Mouse (Mus musculus): ENCODE results near the gene Nf1. TPM values are rescaled to one million over a fixed set of nuclear protein-coding genes. Genes with fewer than 3 reads are reported as not detected.

Nf1 gene
- total RNA-seq, 2 experiments from 2014 or later, result 46.6 to 49.1 TPM

DNA sequence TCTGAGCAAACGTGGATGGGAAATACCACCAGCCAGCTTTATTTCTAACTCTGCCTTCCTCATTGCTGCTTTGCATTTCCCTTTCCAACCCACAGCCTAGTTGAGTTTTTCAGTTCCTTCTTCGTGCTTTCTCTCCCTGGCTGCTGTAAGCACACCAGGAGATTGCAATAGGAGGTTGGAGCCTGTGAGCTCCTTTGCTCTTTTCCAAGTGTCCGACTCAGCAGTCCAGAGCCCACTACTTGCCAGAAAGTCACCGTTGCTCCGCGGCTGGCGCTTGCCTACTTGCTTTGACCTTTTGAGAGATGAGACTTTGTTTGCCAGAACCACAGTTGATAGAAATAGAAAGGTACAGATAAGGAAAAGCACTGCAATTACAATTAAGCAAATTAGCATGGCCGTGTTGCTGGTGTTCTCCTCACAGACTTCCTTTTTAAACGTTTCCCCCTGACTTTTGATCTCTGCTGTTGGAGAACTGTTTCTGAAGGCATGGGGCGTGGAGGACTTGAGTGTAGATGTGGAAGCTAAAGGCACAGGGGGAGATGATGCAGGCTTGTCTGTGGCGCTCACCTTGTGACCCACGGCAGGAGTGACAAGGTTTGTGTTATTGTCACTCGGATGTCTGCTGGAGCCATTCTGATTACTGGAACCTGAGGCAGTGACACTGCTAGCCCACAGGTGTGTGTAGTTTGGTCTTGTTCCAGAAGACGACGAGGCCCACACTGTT, 187.7 kb downstream of the Nf1 start:
- no peak for DNase-seq (ENCODE audit: low spot score in 2 of 2)

DNA sequence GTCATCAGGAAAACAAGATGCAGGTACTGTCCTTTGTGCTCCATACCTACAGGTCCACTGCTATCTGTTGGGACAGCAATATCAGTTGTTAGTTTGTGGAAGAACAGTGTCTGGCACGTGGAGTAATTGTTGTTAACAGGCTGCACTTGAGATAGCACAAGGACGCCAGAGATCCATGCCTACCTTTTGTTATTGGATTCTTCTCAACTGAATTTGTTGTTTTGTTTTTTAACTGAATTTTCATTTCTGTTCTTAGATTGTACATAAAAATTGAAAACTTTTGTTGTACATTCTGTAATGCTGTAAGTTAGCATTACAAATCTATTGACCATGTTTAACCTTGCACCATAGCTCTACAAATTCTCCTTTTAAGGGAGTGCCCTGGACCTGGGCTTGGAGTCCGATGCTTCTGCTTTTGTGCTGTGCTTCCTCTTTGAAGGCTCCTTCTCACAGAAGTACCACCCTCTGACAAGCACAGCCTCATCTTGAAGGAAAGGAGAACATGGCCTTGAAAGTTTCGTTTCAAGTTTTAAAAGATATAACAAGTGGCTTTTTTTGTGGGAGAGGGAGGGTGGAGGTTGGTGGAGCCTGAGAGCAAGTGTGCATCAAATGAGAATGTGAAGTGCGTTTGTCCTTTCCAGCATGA, 188.4 kb downstream of the Nf1 start:
- no peak for DNase-seq (ENCODE audit: low spot score in 2 of 2)

DNA sequence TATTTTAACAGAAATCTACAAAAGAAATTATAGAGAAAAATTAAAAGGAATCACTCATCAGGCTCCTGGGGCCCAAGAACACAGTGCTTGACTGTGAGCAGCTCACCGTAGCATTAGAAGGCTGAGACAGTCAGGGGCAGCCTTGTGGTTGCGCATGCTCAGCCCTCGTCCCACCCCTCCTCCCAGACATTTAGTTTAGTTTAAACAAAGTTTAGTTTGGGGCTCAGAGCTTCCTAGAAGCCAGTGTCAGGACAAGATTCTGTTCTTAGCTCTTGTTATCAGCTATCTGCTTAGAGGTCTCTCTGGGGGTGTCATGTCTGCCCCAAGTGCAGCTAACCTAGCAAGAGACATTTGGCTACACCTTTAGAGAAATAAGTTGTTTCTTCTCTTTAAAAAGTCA, 189.1 kb downstream of the Nf1 start:
- no peak for DNase-seq (ENCODE audit: low spot score in 2 of 2)

DNA sequence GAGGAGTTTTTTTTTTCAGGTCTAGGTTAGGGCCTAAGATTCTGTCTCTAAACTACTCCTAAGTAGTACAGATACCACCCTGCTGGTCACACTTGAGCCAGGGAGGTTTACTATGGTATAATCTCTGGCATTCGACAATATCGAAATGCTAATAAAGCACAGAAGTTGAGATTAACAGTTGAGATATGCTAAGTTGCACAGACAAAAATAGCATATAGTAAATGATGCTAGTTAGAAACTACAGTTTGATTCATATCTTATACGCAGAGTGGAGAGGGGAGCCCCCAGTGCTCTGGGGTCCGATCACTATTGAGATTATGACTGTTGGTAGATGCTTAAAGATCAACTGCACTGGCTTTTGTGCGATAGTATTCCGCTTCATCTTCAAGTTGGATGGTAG, 189.7 kb downstream of the Nf1 start:
- no peak for DNase-seq (ENCODE audit: low spot score in 2 of 2)

DNA sequence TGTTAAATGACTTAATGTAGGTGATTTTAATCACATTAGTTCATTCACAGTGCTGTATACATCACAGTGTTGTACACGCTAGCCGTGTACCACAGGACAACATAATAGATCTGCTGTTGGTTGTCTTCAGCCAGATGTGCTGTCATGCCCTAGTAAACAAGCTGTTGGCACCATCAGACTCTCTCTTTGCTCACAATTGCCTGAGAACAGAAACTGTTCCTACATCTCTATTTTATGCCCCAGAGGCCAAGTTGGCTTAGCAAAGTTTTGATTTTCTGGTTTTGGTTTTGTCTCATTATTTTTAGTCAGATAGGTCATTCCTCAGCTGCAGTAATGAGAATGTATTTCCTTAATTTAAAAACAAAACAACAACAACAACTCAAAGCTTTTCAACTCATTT, 190.2 kb downstream of the Nf1 start:
- no peak for DNase-seq (ENCODE audit: low spot score in 2 of 2)

DNA sequence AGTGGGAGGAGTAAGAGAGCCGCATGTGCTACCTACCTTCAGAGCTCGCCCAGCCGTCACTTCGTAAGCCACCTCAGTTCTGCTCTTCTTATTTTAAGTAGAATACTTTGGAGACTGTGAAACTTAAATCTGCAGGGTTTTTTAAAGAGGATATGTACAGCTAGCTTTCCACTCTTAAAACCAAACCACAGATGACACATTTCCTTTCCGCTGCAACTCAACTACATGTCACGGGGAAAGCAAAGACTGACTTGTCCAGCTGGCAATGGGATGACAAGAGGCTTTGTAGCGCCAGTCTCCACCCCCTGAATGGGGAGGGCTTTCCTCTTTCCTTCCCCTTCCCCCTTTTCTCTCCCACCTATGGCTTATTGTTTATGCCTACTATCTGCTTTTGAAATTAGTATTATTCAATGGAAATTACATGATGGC, 190.9 kb downstream of the Nf1 start, which contains the start of the genes Evi2 and Evi2a:
Gene Evi2 (minus strand): TSS at position 257 of the 429 bp plus-strand sequence.
Gene Evi2a (minus strand): TSS at position 277 of the 429 bp plus-strand sequence.
- no peak for DNase-seq (ENCODE audit: low spot score in 2 of 2)

DNA sequence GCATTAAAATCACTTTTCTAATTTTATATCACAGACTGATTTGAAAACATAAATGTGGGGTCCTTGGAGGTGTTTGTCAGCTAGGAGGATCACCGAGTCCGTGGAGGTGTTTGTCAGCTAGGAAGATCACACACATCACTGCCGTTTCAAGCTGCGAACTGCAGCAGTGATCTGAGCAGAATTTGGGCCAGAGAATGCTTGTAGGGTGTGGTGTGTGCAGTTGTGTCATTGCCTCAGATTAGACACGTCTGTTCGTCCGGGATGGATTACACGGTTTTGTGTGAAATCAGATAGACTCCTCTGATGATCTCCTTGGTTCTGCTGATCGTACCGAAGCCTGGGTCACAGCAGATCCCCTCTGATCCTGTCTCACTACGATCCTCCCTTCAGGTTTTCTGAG, 191.3 kb downstream of the Nf1 start:
- DNase-seq (ENCODE audit: low spot score in 2 of 2), result no peak

DNA sequence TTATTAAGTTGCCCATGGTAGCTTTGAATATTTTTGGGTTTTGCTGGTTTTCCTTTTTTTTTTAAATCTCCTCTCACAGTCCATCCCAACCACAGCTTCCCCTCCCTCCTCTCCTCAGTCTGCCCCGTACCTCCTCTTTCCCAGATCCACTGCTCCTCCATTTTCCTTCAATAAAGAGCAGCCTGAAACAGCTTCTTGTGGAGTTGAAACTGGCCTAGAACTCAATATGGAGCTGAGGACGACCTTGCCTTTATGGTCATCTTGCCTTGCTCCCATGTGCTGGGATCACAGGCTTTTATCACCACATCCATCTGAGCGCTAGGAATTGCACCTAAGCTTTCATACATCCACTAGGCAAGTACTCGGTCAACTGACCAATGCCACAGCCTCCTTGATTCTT, 192.0 kb downstream of the Nf1 start:
- no peak for DNase-seq (ENCODE audit: low spot score in 2 of 2)

DNA sequence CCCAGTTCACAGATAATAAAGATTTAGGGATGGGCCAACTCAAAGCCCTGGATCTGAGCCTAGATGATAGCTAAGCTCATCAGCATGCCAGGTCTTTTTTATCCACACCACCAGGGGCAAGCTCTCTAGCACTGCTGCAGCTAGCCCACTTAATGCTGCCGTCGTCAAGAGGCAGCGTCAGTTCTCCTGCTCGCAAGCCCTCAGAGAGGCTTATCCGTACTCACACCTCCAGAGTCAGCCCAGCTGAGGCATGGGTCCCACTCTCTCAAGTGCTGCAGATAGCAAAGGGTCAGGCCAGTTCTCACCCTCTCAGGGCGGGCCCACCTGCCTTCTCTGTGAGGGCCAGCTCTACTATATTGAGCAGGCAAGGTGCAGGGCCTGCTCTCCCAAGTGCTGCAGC, 193.8 kb downstream of the Nf1 start:
- no peak for DNase-seq (ENCODE audit: low spot score in 2 of 2)

DNA sequence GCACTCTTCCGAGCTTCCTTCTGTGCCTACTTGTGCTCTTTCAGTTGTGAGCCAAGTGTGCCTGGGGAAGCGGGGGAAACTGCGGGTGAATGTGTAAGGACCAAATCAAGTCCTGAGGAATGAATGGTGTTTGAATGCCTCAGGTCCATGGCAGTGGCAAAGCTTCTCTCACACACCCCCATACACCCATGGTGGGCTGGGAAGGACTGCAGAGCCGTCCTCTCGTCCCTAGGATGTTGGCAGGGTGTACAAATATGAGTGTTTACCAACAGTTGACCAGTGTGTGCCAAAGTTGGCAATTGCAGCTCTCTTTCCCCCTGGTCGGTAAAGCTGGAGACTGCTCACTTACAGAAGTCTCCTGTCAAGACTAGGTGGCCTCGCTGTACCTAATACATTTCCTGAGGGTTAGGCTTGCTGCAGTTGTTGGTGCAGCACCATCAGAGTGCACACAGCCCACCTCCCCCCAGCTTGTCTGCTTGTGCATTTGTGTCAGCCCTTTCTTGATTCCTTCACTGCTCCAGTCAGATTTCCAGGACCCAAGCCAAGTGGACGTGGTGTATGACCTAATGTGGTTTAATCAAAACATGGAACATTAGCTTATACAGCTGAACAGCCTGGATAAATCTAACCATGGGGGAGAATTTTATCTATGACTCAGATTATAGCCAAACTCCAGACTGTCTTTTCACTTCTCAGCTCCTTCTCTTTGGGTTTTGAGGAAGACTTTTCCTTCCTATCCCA, 194.6 kb downstream of the Nf1 start:
- peak; percentile 31 to 69 for DNase-seq (ENCODE audit: low spot score in 2 of 2)

DNA sequence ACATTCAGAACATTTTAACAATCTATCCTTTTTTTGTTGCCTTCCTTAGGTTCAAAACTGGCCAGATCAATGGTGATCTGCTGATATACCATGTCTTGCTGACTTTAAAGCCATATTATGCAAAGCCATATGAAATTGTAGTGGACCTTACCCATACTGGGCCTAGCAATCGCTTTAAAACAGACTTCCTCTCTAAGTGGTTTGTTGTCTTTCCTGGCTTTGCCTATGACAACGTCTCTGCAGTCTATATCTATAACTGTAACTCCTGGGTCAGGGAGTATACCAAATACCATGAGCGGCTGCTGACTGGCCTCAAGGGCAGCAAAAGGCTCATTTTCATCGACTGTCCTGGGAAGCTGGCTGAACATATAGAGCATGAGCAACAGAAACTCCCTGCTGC, 196.1 kb downstream of the Nf1 start:
- no peak for DNase-seq (ENCODE audit: low spot score in 2 of 2)

DNA sequence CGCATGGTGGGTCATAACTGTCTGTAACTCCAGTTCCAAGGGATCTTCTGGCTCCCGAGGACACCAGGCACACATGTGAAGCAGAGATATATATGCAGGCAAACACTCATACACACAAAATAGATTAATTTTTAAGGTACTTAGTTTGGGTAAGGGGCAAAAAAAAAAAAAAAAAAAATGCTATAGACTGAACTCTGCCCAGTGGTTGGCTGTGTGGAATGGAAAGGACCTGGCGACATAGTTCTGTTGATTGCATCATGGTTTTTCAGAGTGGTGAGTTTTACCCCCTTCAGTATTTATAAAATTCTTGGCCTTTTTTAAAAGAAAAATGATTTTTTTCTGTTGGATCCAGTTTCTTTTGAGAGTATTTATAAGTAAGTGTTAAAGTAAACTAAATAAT, 196.8 kb downstream of the Nf1 start:
- DNase-seq (ENCODE audit: low spot score in 2 of 2), result no peak

DNA sequence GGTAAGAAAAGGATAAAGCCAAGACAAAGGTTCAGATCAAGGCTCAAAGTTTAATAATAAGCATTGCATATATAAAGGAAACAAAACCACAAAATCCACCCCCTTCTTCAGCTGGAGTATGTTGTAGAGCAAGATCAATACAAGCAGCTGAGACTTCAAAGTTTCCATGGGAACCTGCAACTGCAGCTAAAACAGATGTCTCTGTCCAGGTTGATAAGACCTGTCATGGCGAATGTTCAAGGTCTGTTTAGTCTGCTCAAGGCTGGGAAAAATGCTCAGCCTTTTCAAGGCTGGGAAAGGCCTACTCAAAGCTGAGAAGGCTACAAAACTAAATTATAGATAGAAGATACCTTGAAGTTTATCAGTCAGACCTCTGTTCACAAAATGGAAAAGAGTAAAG, 213.1 kb downstream of the Nf1 start:
- DNase-seq (ENCODE audit: low spot score in 2 of 2), result no peak

DNA sequence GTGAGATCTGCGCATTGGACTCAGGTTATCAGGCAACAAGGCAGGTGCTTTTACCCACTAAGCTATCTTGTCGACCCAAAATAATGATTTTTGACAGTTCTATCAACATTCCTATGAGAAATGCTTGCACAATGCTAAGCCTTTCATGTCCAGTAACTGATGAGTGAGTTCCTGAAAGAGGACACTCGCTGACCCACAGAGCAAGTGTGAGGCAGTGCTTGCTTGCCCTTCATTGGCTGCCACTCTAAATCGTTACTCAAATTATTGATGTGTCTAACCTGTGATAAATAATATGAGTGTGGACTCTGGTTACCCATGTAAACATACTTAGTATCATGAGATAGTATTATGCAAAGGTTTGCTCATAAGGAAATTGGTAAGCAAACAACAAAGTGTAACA, 221.0 kb downstream of the Nf1 start:
- DNase-seq (ENCODE audit: low spot score in 2 of 2), result no peak

DNA sequence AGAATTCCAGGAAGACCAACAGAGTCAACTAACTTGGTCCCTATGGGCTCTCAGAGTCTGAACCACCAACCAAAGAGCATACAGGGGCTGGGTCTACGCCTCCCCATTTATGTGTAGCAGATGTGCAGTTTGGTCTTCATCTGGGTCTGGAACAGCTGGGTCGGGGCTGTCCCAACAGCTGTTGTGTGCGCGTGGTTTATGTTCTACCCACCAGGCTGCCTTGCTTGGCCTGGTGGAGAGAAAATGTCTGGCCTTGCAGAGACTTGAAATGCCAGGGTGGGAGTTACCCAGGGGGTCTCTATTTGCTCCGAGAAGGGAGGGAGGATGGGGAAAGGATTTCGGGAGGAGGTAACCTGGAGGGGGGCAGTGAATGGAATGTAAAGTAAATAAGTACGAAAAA, 224.0 kb downstream of the Nf1 start:
- DNase-seq (ENCODE audit: low spot score in 2 of 2), result no peak

DNA sequence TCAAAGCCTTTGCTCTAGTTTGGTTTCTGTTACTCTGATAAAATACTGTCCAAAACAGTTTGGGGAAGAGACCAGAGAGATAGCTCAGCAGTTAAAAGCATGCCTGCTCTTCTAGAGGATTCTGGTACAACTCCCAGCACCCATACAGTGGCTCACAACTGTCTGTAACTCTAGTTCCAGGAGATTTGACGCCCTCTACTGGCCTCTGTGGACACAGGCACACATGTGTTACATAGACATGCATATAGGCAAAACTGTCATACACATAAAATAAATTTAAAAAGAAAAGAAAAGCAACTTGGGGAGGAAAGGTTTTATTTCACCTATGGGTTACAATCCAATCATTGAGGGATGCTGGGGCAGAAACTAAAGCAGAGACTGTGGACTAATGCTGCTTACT, 227.5 kb downstream of the Nf1 start:
- no peak for DNase-seq (ENCODE audit: low spot score in 2 of 2)

DNA sequence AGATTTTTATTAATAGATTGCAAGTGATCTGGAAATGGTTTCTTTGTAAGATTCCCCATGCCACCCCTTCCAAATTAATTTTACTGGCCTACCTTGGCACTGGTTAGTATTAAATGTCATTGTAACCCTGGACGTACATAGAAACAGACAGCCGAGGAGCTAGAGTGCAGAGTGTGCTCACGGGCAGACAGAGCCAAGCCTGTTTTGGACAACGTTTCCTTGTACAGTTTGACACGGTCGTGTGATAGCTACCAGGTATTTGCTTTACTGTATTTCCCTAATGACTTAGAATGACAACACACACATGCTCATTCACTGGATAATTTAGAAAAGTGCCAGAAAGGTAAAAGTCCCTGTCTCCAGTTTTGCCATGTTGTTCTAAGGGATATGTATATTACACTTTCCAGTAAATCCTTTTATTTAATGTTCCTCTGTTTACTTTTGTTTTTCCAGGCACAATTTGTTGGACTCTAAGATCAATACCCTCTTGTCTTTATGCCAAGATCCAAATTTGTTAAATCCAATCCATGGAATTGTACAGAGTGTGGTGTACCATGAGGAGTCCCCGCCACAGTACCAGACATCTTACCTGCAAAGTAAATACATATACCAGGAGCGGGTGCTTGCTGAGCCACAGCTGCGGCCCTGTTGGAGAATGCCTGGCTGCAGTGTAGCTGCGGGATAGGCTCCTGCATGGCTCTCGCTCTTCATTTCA, 228.9 kb downstream of the Nf1 start:
- DNase-seq (ENCODE audit: low spot score in 2 of 2), result no peak

DNA sequence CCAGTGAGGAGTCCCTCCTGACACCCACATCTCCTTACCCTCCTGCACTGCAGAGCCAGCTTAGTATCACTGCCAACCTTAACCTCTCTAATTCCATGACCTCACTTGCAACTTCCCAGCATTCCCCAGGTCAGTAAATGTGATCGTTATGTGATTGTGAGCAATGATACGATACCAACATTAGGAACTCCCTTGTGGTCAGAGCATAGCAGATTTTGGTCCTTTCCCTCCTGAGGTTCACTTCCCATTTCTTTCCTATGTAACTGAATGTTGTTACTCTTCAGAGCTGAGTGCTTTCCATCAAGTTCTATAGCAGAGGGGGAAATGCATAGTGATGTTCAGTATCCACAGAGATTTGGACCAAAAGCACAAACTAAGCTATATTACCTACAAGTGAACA, 230.8 kb downstream of the Nf1 start:
- DNase-seq (ENCODE audit: low spot score in 2 of 2), result no peak

DNA sequence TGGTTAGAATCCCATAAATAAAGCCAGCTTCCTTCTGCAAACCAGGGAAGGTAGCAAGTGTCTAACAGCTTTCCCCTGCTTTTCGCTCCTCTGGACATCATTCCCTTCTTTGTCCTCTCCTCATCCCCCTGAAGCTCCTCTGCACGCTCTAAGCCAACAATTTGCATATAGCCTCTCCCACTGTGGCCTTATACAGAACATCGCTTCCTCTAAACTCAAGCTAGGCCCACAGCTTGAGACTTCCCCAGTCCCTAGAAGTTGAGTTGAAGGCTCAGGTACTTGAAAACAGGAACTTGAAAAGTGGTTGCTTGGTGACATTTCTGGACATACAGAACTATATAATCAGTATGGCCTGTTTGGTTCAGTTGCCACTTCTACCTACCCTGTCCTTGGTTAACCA, 234.3 kb downstream of the Nf1 start:
- no peak for DNase-seq (ENCODE audit: low spot score in 2 of 2)

DNA sequence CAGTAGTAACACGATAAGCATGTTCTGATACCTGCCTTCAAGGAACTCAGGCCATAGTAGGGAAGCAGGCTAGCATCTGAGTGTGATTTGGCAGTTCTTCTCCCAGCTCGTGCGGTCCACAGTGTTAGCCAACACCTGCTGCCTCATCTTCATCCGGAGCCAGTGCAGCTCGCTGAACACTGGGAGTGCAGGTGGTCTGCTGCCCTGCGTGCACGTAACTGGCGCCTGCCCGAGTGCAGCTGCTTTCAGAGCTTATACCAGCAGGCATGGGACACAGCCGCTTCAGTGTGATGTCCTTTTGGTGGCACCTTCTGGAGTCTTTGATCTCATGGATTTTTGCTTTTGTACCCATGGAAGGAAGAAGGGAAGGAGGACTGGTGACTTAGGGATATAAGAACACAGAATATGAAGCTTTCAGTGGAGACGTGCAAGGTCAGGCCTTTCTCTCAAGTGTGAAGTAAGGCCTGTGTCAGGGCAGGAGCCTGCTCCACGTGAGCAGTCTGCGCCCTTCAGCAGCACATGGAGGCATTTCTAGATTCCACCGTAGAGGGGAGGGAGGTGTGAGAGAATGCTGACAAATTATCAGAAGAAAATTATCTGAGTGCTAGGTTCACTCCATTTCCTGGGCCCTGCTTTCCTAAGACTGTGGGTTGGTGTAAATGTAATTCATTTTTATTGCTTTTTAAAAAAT, 236.0 kb downstream of the Nf1 start:
- DNase-seq (ENCODE audit: low spot score in 2 of 2), result no peak

DNA sequence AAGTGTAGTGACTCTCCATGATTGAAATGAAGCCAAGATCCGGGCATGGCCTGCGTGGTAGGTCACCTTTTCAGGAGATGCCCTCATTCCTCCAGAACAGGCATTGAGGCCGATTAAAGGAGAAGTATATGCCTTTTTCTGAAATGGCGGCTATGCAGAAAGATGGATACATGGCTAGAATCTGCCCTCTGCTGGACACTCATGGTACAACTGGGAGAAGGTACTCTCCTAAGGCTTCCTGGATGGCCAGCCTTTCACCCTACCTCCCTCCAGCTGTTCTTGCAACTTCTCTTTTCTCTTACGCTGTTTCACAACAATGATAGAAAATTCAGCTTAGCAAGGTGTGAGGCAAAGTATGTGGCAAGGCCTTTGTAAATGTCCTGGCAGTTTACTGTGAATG, 238.2 kb downstream of the Nf1 start:
- DNase-seq (ENCODE audit: low spot score in 2 of 2), result peak; percentile 49 to 74

All from gastrocnemius, postnatal 4 days (tissue).